Mouse (Mus musculus) liver, adult 2 months (tissue): Measurements from ENCODE around the gene Cdkn2c. TPM values are rescaled to one million over a fixed set of nuclear protein-coding genes. Genes with fewer than 3 reads are reported as not detected.

Experiments used
- DNase-seq: peaks from one replicate; pipeline ENCODE4 v3.0.0-alpha.2; 2011; ENCODE audit warnings: low read depth, low spot score; ENCODE audit errors: extremely low read depth
- H3K27ac ChIP-seq: fragments of 200-500 bp; replicated peaks from 2 replicates; pipeline ENCODE4 v1.5.1; 2012; ENCODE audit warnings: low read depth, mild to moderate bottlenecking, control low read depth, inconsistent platforms, low read length; ENCODE audit not compliant: insufficient read depth
- H3K27me3 ChIP-seq: fragments of 200-500 bp; 2 replicates; pipeline ENCODE4 v1.6.1; 2012; ENCODE audit warnings: mild to moderate bottlenecking, moderate library complexity, low read length, inconsistent platforms; ENCODE audit not compliant: control insufficient read depth, insufficient read depth
- H3K36me3 ChIP-seq: fragments of 200-500 bp; 2 replicates; pipeline ENCODE4 v1.6.1; 2012; ENCODE audit warnings: low read length, inconsistent platforms; ENCODE audit not compliant: control insufficient read depth, insufficient read depth
- H3K4me1 ChIP-seq: fragments of 200-500 bp; 2 replicates; pipeline ENCODE4 v1.6.1; 2011; ENCODE audit warnings: low read length; ENCODE audit not compliant: control insufficient read depth, insufficient read depth
- H3K4me3 ChIP-seq: fragments of 200-500 bp; 2 replicates; pipeline ENCODE4 v1.5.1; 2011; ENCODE audit warnings: low read depth, mild to moderate bottlenecking, control low read depth, low read length, moderate library complexity; ENCODE audit not compliant: insufficient read depth
- H3K79me2 ChIP-seq: fragments of 200-500 bp; 2 replicates; pipeline ENCODE4 v1.6.1; 2012; ENCODE audit warnings: inconsistent platforms, mild to moderate bottlenecking, low read length, moderate library complexity; ENCODE audit not compliant: control insufficient read depth, insufficient read depth
- H3K9ac ChIP-seq: fragments of 200-500 bp; 2 replicates; pipeline ENCODE4 v1.6.1; 2012; ENCODE audit warnings: low read depth, mild to moderate bottlenecking, control low read depth, inconsistent platforms, low read length
- CTCF ChIP-seq: fragments of 200-500 bp; IDR thresholded peaks from 2 replicates; pipeline ENCODE4 v1.5.1; 2011; ENCODE audit warnings: low read depth, low read length, control low read depth
- POLR2A ChIP-seq: fragments of 200-500 bp; IDR thresholded peaks from 2 replicates; pipeline ENCODE4 v1.6.1; 2011; ENCODE audit warnings: low read length, control low read depth; ENCODE audit not compliant: insufficient read depth; ENCODE audit errors: extremely low read depth
- WGBS: fragments of 180-500 bp; shearing (Covaris S2); methylation state at CpG from one replicate; pipeline ENCODE4 v1.1.7; 2018; 5-methylcytosine and 5-hydroxymethylcytosine counted together
- polyA plus RNA-seq: library from polyadenylated mRNA; depleted of rRNA; stranded (reverse); fragments of >200 nt; gene quantifications from 2 replicates; pipeline ENCODE4 v1.2.3, GENCODE M21; 2012
- total RNA-seq: library from RNA; depleted of rRNA; stranded (reverse); fragments of >200 nt; gene quantifications from 2 replicates; pipeline ENCODE4 v1.2.3, GENCODE M21; 2014

Gene Cdkn2c
- total and polyA plus RNA-seq, 2 experiments: 2.8 to 12.5 TPM

GRCm38 (mm10) chr4:109677221-109677620 is 10.2 kb upstream of the Cdkn2c start:
- Histone ChIP-seq H3K9ac (peak overlapping the region; percentile 82), H3K36me3 (no peaks in the 10 kb centered on the region), H3K4me1 (peaks cover 4% of the 10 kb centered on the region; the same call in 1 of the 2 replicates), H3K27me3 (no peaks in the 10 kb centered on the region), H3K27ac (peak overlapping the region; percentile 79), H3K79me2 (peaks cover 6% of the 10 kb centered on the region; the same call in 1 of the 2 replicates), H3K4me3 (peak overlapping the region; percentile 85)
- WGBS: 3% methylated on average over 3 of the region's 3 CpGs
- peak; percentile 13 for DNase-seq
- no peak for TF ChIP-seq CTCF
- no peak for TF ChIP-seq POLR2A

GRCm38 (mm10) chr4:109676218-109677215 is 9.5 kb upstream of the Cdkn2c start, which contains the start of gene Faf1:
Faf1 (plus strand) TSS chr4:109676588.
- under 1% methylated on average over 106 of the region's 107 CpGs for WGBS
- TF ChIP-seq CTCF: peak; percentile 50; the same call in 1 of the 2 replicates
- peak; percentile 84 for TF ChIP-seq POLR2A
- Histone ChIP-seq H3K9ac (peak within 1 kb of the TSS; percentile 82), H3K36me3 (no peaks in the 10 kb centered on the region), H3K4me3 (peak within 1 kb of the TSS; percentile 85), H3K79me2 (peaks cover 5% of the 10 kb centered on the region; the same call in 1 of the 2 replicates), H3K27me3 (no peaks in the 10 kb centered on the region), H3K27ac (peak within 1 kb of the TSS; percentile 79), H3K4me1 (peaks cover 4% of the 10 kb centered on the region; the same call in 1 of the 2 replicates)
- DNase-seq: peak; percentile 91

- Histone ChIP-seq H3K27ac (no peak overlapping the region), H3K4me3 (no peak overlapping the region), H3K79me2 (no peaks in the 10 kb centered on the region; the same call in 1 of the 2 replicates), H3K36me3 (no peaks in the 10 kb centered on the region), H3K9ac (no peak overlapping the region), H3K4me1 (peaks cover 4% of the 10 kb centered on the region; the same call in 1 of the 2 replicates), H3K27me3 (no peaks in the 10 kb centered on the region)
- WGBS: 93% methylated on average over 2 of the region's 2 CpGs
- no peak for DNase-seq
- TF ChIP-seq POLR2A: no peak
- no peak for TF ChIP-seq CTCF
Measured at GRCm38 (mm10) chr4:109674097-109674496, 7.1 kb upstream of the Cdkn2c start.

GRCm38 (mm10) chr4:109671941-109672340 is 5.0 kb upstream of the Cdkn2c start:
- no peaks in the 10 kb centered on the region for H3K27me3 ChIP-seq

GRCm38 (mm10) chr4:109670213-109670612 is 3.2 kb upstream of the Cdkn2c start:
- H3K27me3 ChIP-seq: no peaks in the 10 kb centered on the region
- H3K4me1 ChIP-seq: no peaks in the 10 kb centered on the region
- no peak overlapping the region for H3K27ac ChIP-seq
- H3K79me2 ChIP-seq: no peaks in the 10 kb centered on the region
- WGBS: 71% methylated on average over 2 of the region's 2 CpGs
- H3K9ac ChIP-seq: no peak overlapping the region
- no peak for DNase-seq
- no peak overlapping the region for H3K4me3 ChIP-seq
- 0 out of 2 replicates have a peak, but pooled peaks have one; percentile 15 for TF ChIP-seq CTCF
- no peak for TF ChIP-seq POLR2A
- no peaks in the 10 kb centered on the region for H3K36me3 ChIP-seq

More at GRCm38 (mm10) chr4:109671941-109672340, 5.0 kb upstream of the Cdkn2c start:
- Histone ChIP-seq H3K36me3 (no peaks in the 10 kb centered on the region), H3K79me2 (no peaks in the 10 kb centered on the region), H3K27ac (no peak overlapping the region), H3K4me3 (no peak overlapping the region), H3K9ac (no peak overlapping the region), H3K4me1 (no peaks in the 10 kb centered on the region)
- WGBS: 96% methylated on average over 1 of the region's 1 CpGs
- TF ChIP-seq POLR2A: no peak
- no peak for TF ChIP-seq CTCF
- no peak for DNase-seq
